Mouse (Mus musculus) embryonic facial prominence, embryonic 14.5 days (tissue): ENCODE results near the gene P2rx5. TPM values are rescaled to one million over a fixed set of nuclear protein-coding genes. Genes with fewer than 3 reads are reported as not detected.

Experiments used
- ATAC-seq: fragments of 200-750 bp; cut with Nextera tagmentation; 2 replicates; pipeline ENCODE4 v1.8.0; 2017; ENCODE audit warnings: low read depth, moderate number of reproducible peaks, moderate TSS enrichment
- DNase-seq: peaks from one replicate; pipeline ENCODE4 v3.0.0-alpha.2; 2015; ENCODE audit warnings: low spot score
- H3K27ac ChIP-seq: fragments of 300-500 bp; sonication (generic); replicated peaks from 2 replicates; pipeline ENCODE4 v1.5.1; 2014; ENCODE audit warnings: low read depth, mild to moderate bottlenecking, low read length, moderate library complexity
- H3K27me3 ChIP-seq: fragments of 300-500 bp; sonication (generic); replicated peaks from 2 replicates; pipeline ENCODE4 v1.6.1; 2014; ENCODE audit warnings: low read length; ENCODE audit not compliant: control insufficient read depth, insufficient read depth
- H3K36me3 ChIP-seq: fragments of 300-500 bp; sonication (generic); 2 replicates; pipeline ENCODE4 v1.6.1; 2014; ENCODE audit warnings: low read length, mixed read lengths; ENCODE audit not compliant: control insufficient read depth, insufficient read depth
- H3K4me1 ChIP-seq: fragments of 300-500 bp; sonication (generic); 2 replicates; pipeline ENCODE4 v1.6.1; 2014; ENCODE audit warnings: antibody characterized with exemption, low read length; ENCODE audit not compliant: control insufficient read depth, insufficient read depth
- H3K4me2 ChIP-seq: fragments of 300-500 bp; sonication (generic); 2 replicates; pipeline ENCODE4 v1.6.1; 2014; ENCODE audit warnings: low read depth, mild to moderate bottlenecking, low read length, moderate library complexity, mixed read lengths
- H3K4me3 ChIP-seq: fragments of 300-500 bp; sonication (generic); 2 replicates; pipeline ENCODE4 v1.5.1; 2014; ENCODE audit warnings: low read depth, mild to moderate bottlenecking, low read length
- H3K9ac ChIP-seq: fragments of 300-500 bp; sonication (generic); 2 replicates; pipeline ENCODE4 v1.6.1; 2014; ENCODE audit warnings: low read depth, mild to moderate bottlenecking, low read length, moderate library complexity, mixed read lengths
- H3K9me3 ChIP-seq: fragments of 300-500 bp; sonication (generic); 2 replicates; pipeline ENCODE4 v1.6.1; 2016; ENCODE audit warnings: low read length; ENCODE audit not compliant: control insufficient read depth
- WGBS: fragments of 180-500 bp; shearing (Covaris S2); extraction: QIAGEN DNeasy Blood & Tissue Kit; methylation state at CpG from one replicate; pipeline ENCODE4 v1.1.7; 2014; 5-methylcytosine and 5-hydroxymethylcytosine counted together
- polyA plus RNA-seq: library from polyadenylated mRNA; unstranded; fragments of >200 nt; fragmentation: Nextera tagmentation; extraction: Ambion mirVana; gene quantifications from 2 replicates; pipeline ENCODE4 v1.2.1, GENCODE M21; 2014

P2rx5 gene
- polyA plus RNA-seq = 1.8 and 2.6 TPM in 2 replicates

GRCm38 (mm10) chr11:73159957-73160810 lies at the start of gene P2rx5:
P2rx5 (plus strand) TSS chr11:73160421.
- 4% methylated on average over 30 of the region's 49 CpGs for WGBS

GRCm38 (mm10) chr11:73111414-73111813 lies 48.8 kb upstream of the P2rx5 start:
- H3K27ac ChIP-seq = no peak overlapping the region
- no peak overlapping the region for H3K9ac ChIP-seq
- H3K36me3 ChIP-seq = no peaks in the 10 kb centered on the region
- no peaks in the 10 kb centered on the region for H3K27me3 ChIP-seq
- H3K4me3 ChIP-seq = no peak overlapping the region
- no peak for ATAC-seq
- no peak for DNase-seq
- no peaks in the 10 kb centered on the region for H3K4me1 ChIP-seq
- H3K4me2 ChIP-seq = no peak overlapping the region
- no peaks in the 10 kb centered on the region for H3K9me3 ChIP-seq
- 67% methylated on average over 6 of the region's 6 CpGs for WGBS

More at GRCm38 (mm10) chr11:73159957-73160810, at the start of gene P2rx5:
- DNase-seq (peak; percentile 55), ATAC-seq (peak; percentile 77; the same call in 1 of the 2 replicates)
- Histone ChIP-seq H3K36me3 (no peaks in the 10 kb centered on the region), H3K4me2 (peak within 1 kb of the TSS; percentile 84), H3K9ac (peak within 1 kb of the TSS; percentile 61), H3K4me1 (0 out of 2 replicates have a peak, but pooled peaks cover 5% of the 10 kb centered on the region), H3K9me3 (no peaks in the 10 kb centered on the region), H3K27me3 (peaks cover 30% of the 10 kb centered on the region), H3K27ac (no peak within 1 kb of the TSS), H3K4me3 (peak within 1 kb of the TSS; percentile 48)

GRCm38 (mm10) chr11:73126495-73126894 lies 33.7 kb upstream of the P2rx5 start:
- DNase-seq (no peak), ATAC-seq (no peak)
- Histone ChIP-seq H3K4me3 (no peak overlapping the region), H3K27me3 (no peaks in the 10 kb centered on the region), H3K9me3 (no peaks in the 10 kb centered on the region), H3K27ac (no peak overlapping the region), H3K36me3 (no peaks in the 10 kb centered on the region), H3K4me2 (no peak overlapping the region), H3K4me1 (no peaks in the 10 kb centered on the region), H3K9ac (no peak overlapping the region)
- WGBS = 96% methylated on average over 6 of the region's 6 CpGs

GRCm38 (mm10) chr11:73131020-73131419 lies 29.2 kb upstream of the P2rx5 start:
- no peak overlapping the region for H3K9ac ChIP-seq
- no peak overlapping the region for H3K27ac ChIP-seq
- H3K4me1 ChIP-seq = 0 out of 2 replicates have a peak, but pooled peaks cover 7% of the 10 kb centered on the region
- H3K4me3 ChIP-seq = no peak overlapping the region
- H3K27me3 ChIP-seq = no peaks in the 10 kb centered on the region
- DNase-seq = peak; percentile 6
- H3K36me3 ChIP-seq = peaks cover 12% of the 10 kb centered on the region; the same call in 1 of the 2 replicates
- no peaks in the 10 kb centered on the region for H3K9me3 ChIP-seq
- no peak for ATAC-seq
- H3K4me2 ChIP-seq = no peak overlapping the region
- 78% methylated on average over 7 of the region's 7 CpGs for WGBS

- H3K27ac ChIP-seq = no peak overlapping the region
- H3K36me3 ChIP-seq = peaks cover 12% of the 10 kb centered on the region; the same call in 1 of the 2 replicates
- H3K27me3 ChIP-seq = no peaks in the 10 kb centered on the region
- ATAC-seq (no peak), DNase-seq (no peak)
- H3K4me2 ChIP-seq = no peak overlapping the region
- WGBS = 97% methylated on average over 6 of the region's 6 CpGs
- no peak overlapping the region for H3K4me3 ChIP-seq
- no peak overlapping the region for H3K9ac ChIP-seq
- H3K9me3 ChIP-seq = no peaks in the 10 kb centered on the region
- peaks cover 15% of the 10 kb centered on the region; the same call in 1 of the 2 replicates for H3K4me1 ChIP-seq
Observed at GRCm38 (mm10) chr11:73132999-73133398, 27.2 kb upstream of the P2rx5 start.

- Histone ChIP-seq H3K4me2 (peak overlapping the region; percentile 23; the same call in 1 of the 2 replicates), H3K4me3 (no peak overlapping the region), H3K9me3 (no peaks in the 10 kb centered on the region), H3K27me3 (no peaks in the 10 kb centered on the region), H3K9ac (no peak overlapping the region), H3K4me1 (peaks cover 15% of the 10 kb centered on the region; the same call in 1 of the 2 replicates), H3K36me3 (peaks cover 12% of the 10 kb centered on the region; the same call in 1 of the 2 replicates), H3K27ac (no peak overlapping the region)
- 94% methylated on average over 5 of the region's 5 CpGs for WGBS
- no peak for DNase-seq
- no peak for ATAC-seq
Observed at GRCm38 (mm10) chr11:73134222-73134621, 26.0 kb upstream of the P2rx5 start.

- Histone ChIP-seq H3K4me2 (peak overlapping the region; percentile 67), H3K4me3 (peak overlapping the region; percentile 79), H3K4me1 (peaks cover 15% of the 10 kb centered on the region; the same call in 1 of the 2 replicates), H3K36me3 (peaks cover 12% of the 10 kb centered on the region; the same call in 1 of the 2 replicates), H3K27me3 (no peaks in the 10 kb centered on the region), H3K9me3 (no peaks in the 10 kb centered on the region), H3K27ac (no peak overlapping the region), H3K9ac (0 out of 2 replicates have a peak overlapping the region, but pooled peaks have one; percentile 82)
- 84% methylated on average over 6 of the region's 6 CpGs for WGBS
- ATAC-seq (no peak), DNase-seq (no peak)
Observed at GRCm38 (mm10) chr11:73136587-73136986, 23.6 kb upstream of the P2rx5 start.

- peak overlapping the region; percentile 67 for H3K4me2 ChIP-seq
- peak overlapping the region; percentile 79 for H3K4me3 ChIP-seq
- peak overlapping the region; percentile 82 for H3K9ac ChIP-seq
- DNase-seq (peak; percentile 29), ATAC-seq (no peak)
- H3K9me3 ChIP-seq = no peaks in the 10 kb centered on the region
- H3K4me1 ChIP-seq = peaks cover 15% of the 10 kb centered on the region; the same call in 1 of the 2 replicates
- no peaks in the 10 kb centered on the region for H3K27me3 ChIP-seq
- no peak overlapping the region for H3K27ac ChIP-seq
- H3K36me3 ChIP-seq = peaks cover 12% of the 10 kb centered on the region; the same call in 1 of the 2 replicates
- 32% methylated on average over 11 of the region's 11 CpGs for WGBS
Observed at GRCm38 (mm10) chr11:73137116-73137515, 23.1 kb upstream of the P2rx5 start.
